Mouse (Mus musculus) cerebellum, adult 9-10 months (tissue): Measurements from ENCODE around the gene Pla2r1.

Source experiments
- DNase-seq: peaks from one replicate; pipeline ENCODE4 v3.0.0; 2022

The Pla2r1 gene

DNA sequence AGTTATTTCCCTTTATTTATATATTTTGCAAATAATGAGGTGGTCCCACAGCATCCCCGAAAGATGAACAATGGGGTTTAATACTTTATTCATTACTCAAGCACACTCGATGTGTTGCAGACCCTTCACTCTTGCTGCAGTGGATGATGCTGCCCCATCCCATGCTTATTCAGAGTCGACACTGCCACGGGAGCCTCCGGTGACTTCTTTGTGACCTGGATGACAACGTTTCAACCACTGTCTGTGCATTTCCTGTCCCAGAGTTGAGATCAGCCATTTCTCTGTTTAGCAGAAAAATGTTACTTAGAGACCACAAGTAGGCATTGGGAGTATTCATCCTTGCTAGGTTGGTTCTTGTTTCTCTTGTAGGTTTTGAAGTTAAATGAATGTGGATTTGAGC lies 159.3 kb downstream of the Pla2r1 start:
- DNase-seq, result no peak

DNA sequence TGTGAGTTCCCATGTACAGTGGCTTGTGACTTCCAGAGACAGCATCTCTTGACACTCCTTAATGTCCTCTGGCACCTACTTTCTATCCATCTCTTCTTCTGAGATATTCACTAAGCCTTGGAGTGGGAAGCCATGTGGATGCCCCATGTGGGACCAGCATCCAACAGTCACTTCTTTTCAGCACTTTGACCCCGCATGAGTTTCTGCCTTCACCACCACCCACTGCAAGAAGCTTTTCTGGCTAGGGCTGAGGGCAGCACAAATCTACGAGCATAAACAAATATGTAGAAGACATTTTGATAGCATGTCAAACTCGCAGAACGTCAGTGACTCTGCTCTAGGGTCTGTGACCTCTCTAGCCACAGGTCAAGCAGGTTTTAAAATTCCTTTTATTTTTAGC lies 160.8 kb downstream of the Pla2r1 start:
- DNase-seq, result no peak

GRCm38 (mm10) chr2:60387363-60387762 lies 165.7 kb downstream of the Pla2r1 start:
- no peak for DNase-seq

- DNase-seq, result no peak
Observed at GRCm38 (mm10) chr2:60386835-60387234, 166.3 kb downstream of the Pla2r1 start.

DNA sequence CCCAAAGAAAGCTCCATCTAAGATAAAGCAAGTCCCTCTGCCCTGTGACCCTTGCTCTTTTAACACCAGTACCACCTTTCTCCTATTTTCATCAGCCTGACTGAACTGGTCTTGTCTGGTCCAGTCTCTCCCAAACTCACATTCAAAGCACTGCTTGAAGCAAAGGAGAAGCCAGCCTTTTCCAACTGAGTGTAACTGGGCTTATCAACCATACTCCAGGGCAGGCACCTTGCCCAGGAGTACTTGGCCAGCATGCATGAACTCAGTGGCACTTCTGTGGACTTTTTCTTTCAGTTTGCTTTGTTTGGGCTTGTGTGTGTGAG lies 168.4 kb downstream of the Pla2r1 start:
- DNase-seq, result no peak

- DNase-seq, result no peak
Observed at GRCm38 (mm10) chr2:60384083-60384762, 168.9 kb downstream of the Pla2r1 start.

DNA sequence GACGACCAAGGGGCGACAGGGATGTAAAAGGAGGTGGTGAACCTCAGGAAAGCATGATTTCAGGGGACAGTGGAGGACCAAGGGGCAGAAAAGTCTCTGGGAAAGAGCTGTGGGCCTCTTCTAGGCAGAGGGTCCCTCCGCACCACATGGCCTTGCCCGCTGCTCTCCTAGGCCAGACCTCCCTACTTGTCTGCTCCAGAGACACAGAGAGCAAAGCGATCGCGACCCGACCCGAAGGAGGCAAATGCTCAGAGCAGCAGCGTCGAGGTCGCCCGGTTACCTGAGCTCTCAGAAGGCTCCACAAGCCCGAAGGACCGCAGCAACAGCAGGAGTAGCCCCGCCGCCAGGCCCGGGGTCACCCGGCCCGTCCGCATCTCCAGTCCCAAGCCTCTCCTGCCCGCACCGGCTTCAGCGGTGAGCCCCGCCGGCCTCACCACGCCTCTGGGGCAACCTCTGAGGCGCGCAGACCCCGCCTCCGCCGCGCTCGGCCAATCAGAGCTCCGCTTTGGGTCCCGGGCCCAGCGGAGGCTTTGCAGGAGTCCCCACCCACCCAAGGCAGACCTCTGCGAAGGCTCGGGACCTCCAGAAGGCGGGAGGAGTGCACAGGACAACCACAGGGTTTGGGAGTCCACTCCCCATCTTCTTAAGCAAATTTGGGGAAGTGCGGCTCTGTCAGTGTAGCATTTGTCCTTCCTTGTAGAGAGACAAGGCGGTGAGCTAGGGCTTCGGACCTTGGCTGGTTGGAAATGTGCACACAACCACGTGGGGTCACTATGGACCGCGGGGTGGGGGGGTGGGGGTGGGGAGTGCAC lies 170.0 kb downstream of the Pla2r1 start, which contains the start of gene Ly75:
Gene Ly75 (minus strand): TSS at position 446 of the 812 bp plus-strand sequence.
- peak; percentile 32 for DNase-seq

- no peak for DNase-seq
Observed at GRCm38 (mm10) chr2:60382346-60382745, 170.8 kb downstream of the Pla2r1 start.

DNA sequence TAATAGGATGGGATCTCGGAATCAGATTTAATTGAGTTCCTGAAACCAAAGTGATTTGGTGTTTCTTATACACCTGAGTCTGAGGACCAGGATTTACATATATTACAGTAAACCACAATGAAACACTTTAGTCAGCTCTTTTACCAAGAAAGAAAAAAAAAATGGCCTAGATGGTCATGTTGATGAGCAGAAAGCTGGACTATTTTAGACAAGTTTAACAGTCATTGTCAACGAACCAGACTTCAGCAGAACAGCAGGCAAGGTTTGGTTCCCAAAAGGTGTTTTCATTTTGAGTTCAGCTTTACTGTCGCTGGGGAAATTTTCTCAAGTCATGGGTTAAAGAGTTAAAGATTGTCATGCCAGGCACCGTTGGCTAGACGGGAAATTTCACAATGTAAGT lies 175.8 kb downstream of the Pla2r1 start:
- no peak for DNase-seq

GRCm38 (mm10) chr2:60375608-60376107 lies 177.4 kb downstream of the Pla2r1 start:
- no peak for DNase-seq

- DNase-seq, result no peak
Observed at GRCm38 (mm10) chr2:60375126-60375525, 178.0 kb downstream of the Pla2r1 start.

- DNase-seq, result no peak
Observed at GRCm38 (mm10) chr2:60370188-60370587, 182.9 kb downstream of the Pla2r1 start.

GRCm38 (mm10) chr2:60369454-60369853 lies 183.7 kb downstream of the Pla2r1 start:
- no peak for DNase-seq

- no peak for DNase-seq
Observed at GRCm38 (mm10) chr2:60367871-60368270, 185.2 kb downstream of the Pla2r1 start.
